Mouse (Mus musculus) testis, postnatal 10 days (tissue): ENCODE results near the gene Copg2.

Experiments used
- DNase-seq: peaks from one replicate; pipeline ENCODE4 v3.0.0; 2021; ENCODE audit warnings: low spot score

Copg2 gene

GRCm38 (mm10) chr6:30896195-30896985 lies at the start of gene Copg2:
TSS of gene Copg2 (minus strand) at chr6:30896794.
- peak; percentile 99 for DNase-seq

GRCm38 (mm10) chr6:30939264-30939663 lies 42.7 kb upstream of the Copg2 start:
- no peak for DNase-seq

DNA sequence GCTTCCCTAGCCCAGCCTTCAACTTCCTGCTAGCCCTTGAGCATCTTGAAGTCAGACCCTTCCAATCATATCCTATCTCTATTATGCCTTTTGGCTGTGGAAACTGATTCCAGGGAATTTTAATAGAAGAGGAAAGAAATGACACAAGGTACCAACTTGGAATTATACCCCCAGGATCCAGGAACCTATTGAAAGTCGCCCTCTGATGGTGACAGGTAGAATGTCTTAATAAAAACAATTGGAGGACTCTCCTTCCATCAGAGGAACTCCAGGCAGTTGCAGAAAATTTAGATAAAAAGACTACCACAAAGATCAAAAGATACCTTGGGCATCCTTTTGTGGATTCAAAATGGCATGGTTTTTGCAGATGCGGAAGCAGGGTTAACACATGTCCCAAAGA lies 26.2 kb upstream of the Copg2 start:
- DNase-seq, result no peak

- DNase-seq, result no peak
These were observed 25.2 kb upstream of the Copg2 start for GRCm38 (mm10) chr6:30921826-30922225.

GRCm38 (mm10) chr6:30920834-30921675 lies 24.5 kb upstream of the Copg2 start:
- DNase-seq, result no peak

- DNase-seq, result no peak
These were observed 18.9 kb upstream of the Copg2 start, which contains the start of gene Tsga13 for GRCm38 (mm10) chr6:30915473-30915872. TSS of gene Tsga13 (minus strand) at chr6:30915573.

DNA sequence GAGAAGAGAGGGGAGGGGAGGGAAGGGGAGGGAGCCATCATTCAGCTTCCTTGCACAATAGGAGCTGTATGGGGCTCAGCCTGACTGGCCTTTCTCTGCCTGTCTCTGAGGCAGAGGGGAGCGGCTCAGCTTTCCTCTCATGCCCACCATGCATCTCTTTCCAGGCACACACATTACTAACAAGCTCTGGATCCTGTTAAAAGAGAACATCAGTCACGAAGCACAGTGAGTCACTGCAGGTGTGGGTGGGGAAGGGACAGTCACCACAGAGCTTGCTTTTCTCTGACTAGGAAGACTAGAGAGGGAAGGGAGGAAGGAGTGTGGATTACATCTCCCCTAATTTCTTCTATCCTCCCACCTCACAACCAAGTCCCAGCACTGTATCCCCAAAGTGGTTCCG lies 11.4 kb upstream of the Copg2 start:
- no peak for DNase-seq

DNA sequence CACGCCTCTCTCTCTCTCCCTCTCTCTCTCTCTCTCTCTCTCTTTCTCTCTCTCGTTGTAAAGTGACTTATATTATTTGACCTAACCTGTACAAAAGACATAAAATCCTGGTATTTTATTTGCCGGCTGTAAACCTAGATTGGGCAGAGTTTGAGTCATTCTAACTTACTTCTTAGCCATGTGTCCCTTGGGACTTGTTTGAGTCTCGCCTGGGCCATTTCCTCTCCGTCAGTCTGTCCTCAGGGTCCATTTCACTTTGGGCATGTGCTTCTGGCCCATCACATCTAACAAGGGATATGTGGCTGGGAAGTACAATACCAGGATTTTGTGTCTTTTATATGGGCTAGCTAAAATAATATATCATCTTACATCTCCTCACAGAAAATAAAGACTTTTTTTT lies 8.3 kb upstream of the Copg2 start:
- DNase-seq, result no peak

- no peak for DNase-seq
These were observed 7.4 kb upstream of the Copg2 start for GRCm38 (mm10) chr6:30904033-30904432.

GRCm38 (mm10) chr6:30897520-30897919 lies 926 bp upstream of the Copg2 start:
- DNase-seq, result no peak

- DNase-seq, result no peak
These were observed 363 bp upstream of the Copg2 start for GRCm38 (mm10) chr6:30896986-30897327.

DNA sequence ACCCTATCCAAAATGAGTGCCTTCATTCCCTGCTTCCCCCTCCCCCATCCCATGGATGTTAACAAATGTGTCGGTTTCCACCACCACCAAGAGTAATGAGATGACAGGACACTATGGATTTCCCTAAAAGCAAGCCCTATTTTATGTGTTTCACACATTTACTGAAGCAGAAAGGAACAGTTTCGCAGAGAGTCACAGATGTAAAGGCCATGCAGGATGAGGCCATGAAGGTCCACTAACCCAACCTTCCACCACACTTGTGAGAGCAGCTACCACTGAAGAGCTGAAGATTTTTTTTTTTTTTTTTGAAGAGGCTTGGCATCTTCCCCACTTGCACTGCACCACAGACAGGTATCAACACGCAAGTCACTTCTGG lies 787 bp downstream of the Copg2 start:
- no peak for DNase-seq

- no peak for DNase-seq
These were observed 3.5 kb downstream of the Copg2 start for GRCm38 (mm10) chr6:30893081-30893480.

DNA sequence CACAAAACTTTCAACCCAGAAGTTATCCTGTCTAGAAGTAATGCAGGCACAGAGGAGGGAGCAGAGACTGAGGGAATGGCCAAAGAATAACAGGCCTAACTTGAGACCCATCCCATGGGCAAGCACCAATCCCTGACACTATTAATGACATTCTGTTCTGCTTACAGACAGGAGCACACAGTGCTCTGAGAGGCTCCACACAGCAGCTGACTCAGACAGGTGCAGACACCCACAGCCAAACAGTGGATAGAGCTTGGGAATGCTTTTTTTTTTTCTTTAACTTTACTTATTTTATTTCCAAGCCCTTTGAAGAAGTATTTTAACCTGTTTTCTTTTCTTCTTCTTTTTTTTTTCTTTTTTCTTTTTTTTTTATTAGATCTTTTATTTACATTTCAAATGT lies 4.8 kb downstream of the Copg2 start:
- DNase-seq, result no peak

- no peak for DNase-seq
These were observed 11.7 kb downstream of the Copg2 start for GRCm38 (mm10) chr6:30884856-30885255.

- no peak for DNase-seq
These were observed 13.1 kb downstream of the Copg2 start for GRCm38 (mm10) chr6:30883491-30883890.

DNA sequence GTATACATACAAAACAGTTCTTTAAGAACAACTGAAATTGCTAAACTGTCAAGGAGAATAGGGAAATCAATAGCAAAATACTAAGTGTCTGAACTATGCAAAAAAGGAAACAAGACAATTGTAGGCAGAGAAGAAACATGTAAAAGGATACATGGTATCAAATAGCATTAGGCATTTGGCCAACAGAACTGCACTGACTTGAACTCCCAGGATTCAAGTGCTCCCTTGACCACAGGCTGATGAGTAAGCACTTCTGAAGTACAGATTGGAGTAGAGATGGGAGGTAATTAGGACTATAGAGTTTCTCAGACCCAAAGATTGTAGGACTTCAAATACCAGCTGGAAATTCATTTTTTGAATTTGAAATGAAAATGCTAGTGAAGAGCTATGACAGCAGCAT lies 19.9 kb downstream of the Copg2 start:
- no peak for DNase-seq

GRCm38 (mm10) chr6:30866501-30866900 lies 30.1 kb downstream of the Copg2 start:
- no peak for DNase-seq

DNA sequence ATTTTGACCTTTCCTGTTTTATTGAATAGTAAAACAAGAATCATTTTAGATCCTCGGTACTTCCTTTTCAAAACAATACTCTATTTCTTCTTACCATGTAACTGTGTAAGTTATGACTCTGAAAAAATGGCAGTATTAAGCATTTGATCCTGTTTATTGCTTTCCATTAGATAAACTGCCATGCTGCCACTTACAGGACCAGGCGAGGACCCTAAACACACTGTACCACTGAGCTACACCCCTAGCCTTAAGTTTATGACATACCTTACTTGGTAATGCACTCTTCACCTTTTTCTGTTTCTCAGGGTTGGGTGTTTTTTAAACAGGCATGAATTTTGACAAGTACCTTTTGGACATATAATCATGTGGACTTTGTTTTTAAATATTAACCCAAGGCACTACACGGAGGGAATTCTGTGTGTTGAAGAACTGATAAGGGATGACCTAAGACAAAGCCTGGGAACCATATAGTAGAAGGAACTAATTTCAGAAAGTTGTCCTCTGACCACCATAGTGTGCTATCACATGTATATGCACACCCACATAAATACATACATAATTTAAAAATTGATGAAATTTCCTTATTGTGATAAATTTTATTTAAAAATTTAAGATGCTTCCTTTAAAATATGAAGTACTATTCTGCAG lies 31.4 kb downstream of the Copg2 start:
- no peak for DNase-seq

DNA sequence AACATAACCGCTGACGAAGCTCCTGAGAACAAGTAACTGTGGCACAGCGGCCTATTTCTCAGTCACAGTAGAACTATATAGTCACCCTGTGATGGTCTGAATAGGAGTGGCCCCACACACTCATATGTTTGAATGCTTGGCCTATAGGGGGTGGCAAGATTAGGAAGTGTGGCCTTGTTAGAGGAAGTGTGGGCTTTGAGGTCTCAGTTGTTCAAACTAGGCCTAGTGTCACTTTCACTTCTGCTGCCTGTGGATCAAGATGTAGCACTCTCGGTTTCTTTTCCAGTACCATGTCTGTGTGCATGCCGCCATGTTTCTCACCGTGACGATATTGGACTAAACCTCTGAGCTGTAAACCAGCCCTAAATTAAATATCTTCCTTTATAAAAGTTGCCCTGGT lies 40.6 kb downstream of the Copg2 start:
- DNase-seq, result no peak

GRCm38 (mm10) chr6:30855205-30855604 lies 41.4 kb downstream of the Copg2 start:
- DNase-seq, result no peak

DNA sequence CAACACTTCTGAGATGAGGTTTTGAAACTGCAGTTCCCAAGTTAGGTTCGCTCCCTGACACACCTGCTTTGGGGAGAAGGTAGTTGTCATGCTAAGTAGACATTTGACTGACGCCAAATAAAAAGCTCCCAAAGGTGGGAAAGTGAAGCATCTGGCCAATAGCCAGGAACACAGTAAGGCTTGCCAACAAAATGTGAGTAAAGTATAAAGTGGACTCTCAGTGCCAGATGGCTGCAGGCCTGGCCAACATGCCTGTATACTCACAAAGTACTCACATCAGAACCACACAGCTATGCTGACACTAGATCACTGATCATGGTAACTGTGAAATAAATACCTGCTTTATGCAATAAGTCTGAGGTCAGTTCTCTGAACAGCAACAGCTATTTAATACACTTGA lies 46.8 kb downstream of the Copg2 start:
- no peak for DNase-seq

DNA sequence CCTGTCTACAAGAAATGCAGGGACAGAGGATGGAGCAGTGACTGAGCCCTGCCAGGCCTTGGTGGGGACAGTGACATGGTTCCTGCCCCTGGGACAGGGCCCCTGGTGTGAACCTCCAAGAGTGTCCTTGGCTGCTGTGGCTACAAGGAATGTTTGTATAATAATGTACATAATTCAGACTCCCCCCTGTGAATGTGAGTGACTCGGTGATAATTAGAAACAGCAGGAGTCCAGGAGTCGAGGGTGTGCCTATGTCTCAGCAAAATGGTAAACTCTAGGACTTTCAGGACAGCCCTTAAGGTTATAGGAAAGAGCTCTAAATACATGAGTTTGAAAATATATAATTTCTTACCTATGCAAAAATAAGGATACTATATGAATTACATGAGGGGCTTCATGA lies 64.4 kb downstream of the Copg2 start:
- no peak for DNase-seq
